Mouse (Mus musculus) forebrain, postnatal 0 days (tissue): ENCODE measurements around the gene Igfbp6. TPM values are rescaled to one million over a fixed set of nuclear protein-coding genes. Genes with fewer than 3 reads are reported as not detected.

ENCODE experiments used
- ATAC-seq: fragments of 200-750 bp; cut with Nextera tagmentation; 2 replicates; pipeline ENCODE4 v1.8.0; 2017; ENCODE audit warnings: mild to moderate bottlenecking, moderate library complexity
- DNase-seq: peaks from one replicate; pipeline ENCODE4 v3.0.0-alpha.2; 2015
- H3K27ac ChIP-seq: fragments of 300-500 bp; sonication (generic); 2 replicates; pipeline ENCODE4 v1.5.1; 2014; ENCODE audit warnings: low read depth, mild to moderate bottlenecking, antibody characterized with exemption, low read length, moderate library complexity, mixed read lengths
- H3K27me3 ChIP-seq: fragments of 300-500 bp; sonication (generic); 2 replicates; pipeline ENCODE4 v1.6.1; 2014; ENCODE audit warnings: mild to moderate bottlenecking, low read length, mixed read lengths; ENCODE audit not compliant: insufficient read depth
- H3K36me3 ChIP-seq: fragments of 300-500 bp; sonication (generic); 2 replicates; pipeline ENCODE4 v1.6.1; 2014; ENCODE audit warnings: mild to moderate bottlenecking, moderate library complexity; ENCODE audit not compliant: insufficient read depth
- H3K4me1 ChIP-seq: fragments of 300-500 bp; sonication (generic); 2 replicates; pipeline ENCODE4 v1.6.1; 2014; ENCODE audit warnings: antibody characterized with exemption; ENCODE audit not compliant: insufficient read depth
- H3K4me2 ChIP-seq: fragments of 300-500 bp; sonication (generic); 2 replicates; pipeline ENCODE4 v1.6.1; 2014; ENCODE audit warnings: low read depth, mild to moderate bottlenecking, moderate library complexity
- H3K4me3 ChIP-seq: fragments of 300-500 bp; sonication (generic); 2 replicates; pipeline ENCODE4 v1.5.1; 2014; ENCODE audit warnings: low read depth, low read length, mixed read lengths
- H3K9ac ChIP-seq: fragments of 300-500 bp; sonication (generic); 2 replicates; pipeline ENCODE4 v1.6.1; 2014; ENCODE audit warnings: mild to moderate bottlenecking
- H3K9me3 ChIP-seq: fragments of 300-500 bp; sonication (generic); 2 replicates; pipeline ENCODE4 v1.6.1; 2016; ENCODE audit warnings: low read length
- CTCF ChIP-seq: sonication (generic); IDR thresholded peaks from 2 replicates; pipeline ENCODE4 v1.5.1; 2016; ENCODE audit warnings: antibody characterized with exemption, control low read depth, low read depth
- WGBS: fragments of 180-500 bp; shearing (Covaris S2); extraction: QIAGEN DNeasy Blood & Tissue Kit; methylation state at CpG from one replicate; pipeline ENCODE4 v1.1.7; 2014; 5-methylcytosine and 5-hydroxymethylcytosine counted together
- polyA plus RNA-seq: library from polyadenylated mRNA; unstranded; fragments of >200 nt; fragmentation: Nextera tagmentation; extraction: Ambion mirVana; gene quantifications from 2 replicates; pipeline ENCODE4 v1.2.1, GENCODE M21; 2015
- total RNA-seq: library from RNA; depleted of rRNA; stranded (reverse); fragments of >200 nt; gene quantifications from 2 replicates; pipeline ENCODE4 v1.2.3, GENCODE M21; 2014; rRNA removed

The Igfbp6 gene
- total and polyA plus RNA-seq, 2 experiments from 2014 or later: 8.1 to 11.4 TPM

GRCm38 (mm10) chr15:102195373-102195772 lies 51.2 kb downstream of the Igfbp6 start:
- H3K4me3 ChIP-seq: no peak overlapping the region
- no peaks in the 10 kb centered on the region for H3K27me3 ChIP-seq
- no peak overlapping the region for H3K9ac ChIP-seq
- WGBS: 88% methylated on average over 4 of the region's 4 CpGs
- H3K4me2 ChIP-seq: no peak overlapping the region
- DNase-seq (no peak), ATAC-seq (no peak)
- no peaks in the 10 kb centered on the region for H3K4me1 ChIP-seq
- TF ChIP-seq CTCF: no peak
- no peak overlapping the region for H3K27ac ChIP-seq
- H3K36me3 ChIP-seq: no peaks in the 10 kb centered on the region; the same call in 1 of the 2 replicates
- no peaks in the 10 kb centered on the region for H3K9me3 ChIP-seq

GRCm38 (mm10) chr15:102198841-102199240 lies 54.7 kb downstream of the Igfbp6 start:
- Histone ChIP-seq H3K36me3 (no peaks in the 10 kb centered on the region), H3K4me1 (no peaks in the 10 kb centered on the region), H3K9me3 (no peaks in the 10 kb centered on the region), H3K9ac (no peak overlapping the region), H3K27me3 (no peaks in the 10 kb centered on the region), H3K4me2 (no peak overlapping the region), H3K27ac (no peak overlapping the region), H3K4me3 (no peak overlapping the region)
- DNase-seq (no peak), ATAC-seq (no peak)
- 83% methylated on average over 4 of the region's 4 CpGs for WGBS
- TF ChIP-seq CTCF: no peak

Other genes with a start within 250 kb of the Igfbp6 start
- not detected in 2 replicates for gene Krt4, start 219.6 kb upstream of the Igfbp6 start, total RNA-seq
- gene Krt4, start 219.6 kb upstream of the Igfbp6 start, polyA plus RNA-seq: not detected in 2 replicates
- 0.14 and 0.31 TPM in 2 replicates for gene Krt79, start 204.0 kb upstream of the Igfbp6 start, total RNA-seq
- gene Krt79, start 204.0 kb upstream of the Igfbp6 start, polyA plus RNA-seq: 0.34 and 0.44 TPM in 2 replicates
- gene Krt78, start 190.1 kb upstream of the Igfbp6 start, total RNA-seq: not detected in 2 replicates
- gene Krt78, start 190.1 kb upstream of the Igfbp6 start, polyA plus RNA-seq: not detected in 2 replicates
- gene Krt8, start 139.9 kb upstream of the Igfbp6 start, total RNA-seq: 1.5 and 2.2 TPM in 2 replicates
- gene Krt8, start 139.9 kb upstream of the Igfbp6 start, polyA plus RNA-seq: 3.1 and 3.9 TPM in 2 replicates
- 3.4 and 4.3 TPM in 2 replicates for gene Krt18, start 116.2 kb upstream of the Igfbp6 start, total RNA-seq
- gene Krt18, start 116.2 kb upstream of the Igfbp6 start, polyA plus RNA-seq: 7.0 and 9.5 TPM in 2 replicates
- gene Eif4b, start 70.6 kb upstream of the Igfbp6 start, total RNA-seq: 187 and 194 TPM in 2 replicates
- gene Eif4b, start 70.6 kb upstream of the Igfbp6 start, polyA plus RNA-seq: 69.7 and 72.8 TPM in 2 replicates
- 7.0 and 8.4 TPM in 2 replicates for gene Tns2, start 43.9 kb upstream of the Igfbp6 start, total RNA-seq
- 2.8 and 5.0 TPM in 2 replicates for gene Tns2, start 43.9 kb upstream of the Igfbp6 start, polyA plus RNA-seq
- 90.6 and 110 TPM in 2 replicates for gene Spryd3, start 8.1 kb upstream of the Igfbp6 start, total RNA-seq
- gene Spryd3, start 8.1 kb upstream of the Igfbp6 start, polyA plus RNA-seq: 76.5 and 95.6 TPM in 2 replicates
- 0.10 TPM in 1 of 2 replicates, not detected in the other for gene Soat2, start 6.2 kb downstream of the Igfbp6 start, total RNA-seq
- 0.12 TPM in 1 of 2 replicates, not detected in the other for gene Soat2, start 6.2 kb downstream of the Igfbp6 start, polyA plus RNA-seq
- gene Zfp740, start 58.9 kb downstream of the Igfbp6 start, total RNA-seq: 67.2 and 83.2 TPM in 2 replicates
- 20.0 and 29.7 TPM in 2 replicates for gene Zfp740, start 58.9 kb downstream of the Igfbp6 start, polyA plus RNA-seq
- gene Csad, start 60.4 kb downstream of the Igfbp6 start, total RNA-seq: 46.2 and 47.8 TPM in 2 replicates
- 25.9 and 29.9 TPM in 2 replicates for gene Csad, start 60.4 kb downstream of the Igfbp6 start, polyA plus RNA-seq
- gene Itgb7, start 87.6 kb downstream of the Igfbp6 start, total RNA-seq: 0.31 and 2.4 TPM in 2 replicates
- gene Itgb7, start 87.6 kb downstream of the Igfbp6 start, polyA plus RNA-seq: 0.50 and 0.75 TPM in 2 replicates
- 6.5 and 12.3 TPM in 2 replicates for gene Rarg, start 113.2 kb downstream of the Igfbp6 start, total RNA-seq
- 4.5 and 4.6 TPM in 2 replicates for gene Rarg, start 113.2 kb downstream of the Igfbp6 start, polyA plus RNA-seq
- 0.15 TPM in 1 of 2 replicates, not detected in the other for gene Gm9918, start 126.2 kb downstream of the Igfbp6 start, total RNA-seq
- not detected in 2 replicates for gene Gm9918, start 126.2 kb downstream of the Igfbp6 start, polyA plus RNA-seq
- 33.2 and 39.3 TPM in 2 replicates for gene Mfsd5, start 135.1 kb downstream of the Igfbp6 start, total RNA-seq
- 63.0 and 63.7 TPM in 2 replicates for gene Mfsd5, start 135.1 kb downstream of the Igfbp6 start, polyA plus RNA-seq
- 2.7 and 9.6 TPM in 2 replicates for gene Espl1, start 151.9 kb downstream of the Igfbp6 start, total RNA-seq
- gene Espl1, start 151.9 kb downstream of the Igfbp6 start, polyA plus RNA-seq: 1.5 and 2.3 TPM in 2 replicates
- 177 and 262 TPM in 2 replicates for gene Pfdn5, start 181.8 kb downstream of the Igfbp6 start, total RNA-seq
- gene Pfdn5, start 181.8 kb downstream of the Igfbp6 start, polyA plus RNA-seq: 518 and 621 TPM in 2 replicates
- 46.4 and 54.2 TPM in 2 replicates for gene Myg1, start 187.3 kb downstream of the Igfbp6 start, total RNA-seq
- gene Myg1, start 187.3 kb downstream of the Igfbp6 start, polyA plus RNA-seq: 80.2 and 85.7 TPM in 2 replicates
- 25.5 and 27.9 TPM in 2 replicates for gene Aaas, start 206.4 kb downstream of the Igfbp6 start, total RNA-seq
- gene Aaas, start 206.4 kb downstream of the Igfbp6 start, polyA plus RNA-seq: 31.6 and 33.4 TPM in 2 replicates
- gene Sp7, start 222.8 kb downstream of the Igfbp6 start, total RNA-seq: 0.92 and 2.1 TPM in 2 replicates
- gene Sp7, start 222.8 kb downstream of the Igfbp6 start, polyA plus RNA-seq: 0.30 and 0.35 TPM in 2 replicates